Mouse (Mus musculus): ENCODE measurements at regions not wholly inside any gene's neighbourhood (a gene's known extent, or its start where the extent isn't known, plus 50 kb on each side); places are given as distances from the start of the nearest gene placed in this dataset.
A peak's percentile ranks its signal among the peaks of the same experiment; 100 is the strongest.

DNA sequence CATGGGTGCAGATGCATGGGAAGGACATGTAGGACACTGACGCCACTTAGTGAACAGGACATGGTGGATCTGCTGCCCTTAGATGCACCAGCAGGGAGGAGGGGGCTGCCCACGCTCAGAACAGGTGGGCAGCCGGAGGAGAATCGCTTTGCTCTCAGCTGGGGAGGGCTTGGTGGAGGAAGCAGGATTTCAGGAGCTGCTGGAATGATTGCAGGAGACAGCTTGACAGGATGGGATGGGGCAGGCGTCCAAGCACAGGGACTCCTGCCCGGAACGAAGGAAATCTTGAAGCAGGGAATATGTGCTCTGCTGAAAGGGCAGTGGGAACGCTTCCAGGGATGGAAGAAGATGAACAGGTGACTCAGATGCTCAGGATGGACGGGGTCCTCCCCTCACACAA lies 773.9 kb upstream of the Car8 start:
- H3K4me2 ChIP-seq, result no peak overlapping the region
- 55% methylated on average over 9 of the region's 9 CpGs for WGBS
- H3K27ac ChIP-seq (ENCODE audit: low read depth), result no peak overlapping the region
- no peak overlapping the region for H3K9ac ChIP-seq
- ATAC-seq (ENCODE audit: insufficient read depth) (no peak), DNase-seq (no peak)
- no peaks in the 10 kb centered on the region for H3K9me3 ChIP-seq (ENCODE audit: low read depth, low read length)
- H3K4me1 ChIP-seq (ENCODE audit: insufficient read depth), result peaks cover 16% of the 10 kb centered on the region
- no peaks in the 10 kb centered on the region for H3K27me3 ChIP-seq (ENCODE audit: insufficient read depth, low read length)
- no peaks in the 10 kb centered on the region for H3K36me3 ChIP-seq (ENCODE audit: insufficient read depth)
- TF ChIP-seq CTCF (IDR thresholded peaks at IDR 0.05; ENCODE audit: low read depth), result no peak
- no peak overlapping the region for H3K4me3 ChIP-seq (ENCODE audit: low read depth, low read length)

DNA sequence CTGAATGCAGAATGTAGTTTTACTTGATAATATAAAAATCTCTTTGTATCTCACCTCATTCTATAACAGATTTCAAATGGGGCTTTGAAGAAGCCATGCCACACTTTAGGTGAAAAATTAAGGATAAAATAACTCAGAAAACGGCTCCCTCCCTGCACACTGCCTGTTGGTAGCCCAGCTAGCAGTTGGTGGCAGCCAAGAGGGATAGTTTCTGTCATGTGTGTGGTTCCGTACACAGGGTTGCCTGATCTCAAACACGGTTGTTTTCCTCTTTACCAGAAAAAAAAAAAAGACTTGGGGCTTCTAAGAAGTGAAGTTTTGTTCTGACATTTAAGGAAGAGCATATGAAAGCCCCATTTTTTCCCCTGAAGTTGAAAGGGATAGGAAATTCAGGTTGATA lies 773.1 kb upstream of the Car8 start:
- no peaks in the 10 kb centered on the region for H3K9me3 ChIP-seq (ENCODE audit: low read depth, low read length)
- H3K4me2 ChIP-seq, result no peak overlapping the region
- H3K9ac ChIP-seq, result no peak overlapping the region
- DNase-seq (no peak), ATAC-seq (ENCODE audit: insufficient read depth) (no peak)
- no peak overlapping the region for H3K4me3 ChIP-seq (ENCODE audit: low read depth, low read length)
- no peaks in the 10 kb centered on the region for H3K36me3 ChIP-seq (ENCODE audit: insufficient read depth)
- no peak overlapping the region for H3K27ac ChIP-seq (ENCODE audit: low read depth)
- H3K4me1 ChIP-seq (ENCODE audit: insufficient read depth), result peaks cover 16% of the 10 kb centered on the region
- no peak for TF ChIP-seq CTCF (IDR thresholded peaks at IDR 0.05; ENCODE audit: low read depth)
- H3K27me3 ChIP-seq (ENCODE audit: insufficient read depth, low read length), result no peaks in the 10 kb centered on the region
- WGBS, result 61% methylated on average over 3 of the region's 3 CpGs

DNA sequence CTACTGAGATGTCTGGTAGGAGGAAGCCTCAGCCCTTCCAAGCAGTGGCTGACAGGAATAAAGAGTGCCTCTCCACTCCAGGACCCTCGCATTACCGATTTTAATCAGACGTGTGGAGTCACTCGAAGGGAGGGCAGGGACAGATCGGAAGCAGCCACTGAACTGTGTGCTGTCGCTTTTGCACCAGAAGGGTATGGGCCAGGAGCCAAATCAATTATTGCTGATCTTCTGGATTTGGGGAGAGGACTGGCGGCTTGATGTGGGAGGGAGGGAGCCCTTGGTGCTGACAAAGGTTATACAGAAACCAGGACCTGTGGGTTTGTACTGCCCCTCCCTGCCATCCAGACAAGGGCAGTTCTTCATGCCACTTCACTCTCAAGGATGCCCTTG lies 772.3 kb upstream of the Car8 start:
- Histone ChIP-seq H3K9me3 (ENCODE audit: low read depth, low read length) (no peaks in the 10 kb centered on the region), H3K36me3 (ENCODE audit: insufficient read depth) (no peaks in the 10 kb centered on the region), H3K9ac (no peak overlapping the region), H3K4me3 (ENCODE audit: low read depth, low read length) (no peak overlapping the region), H3K27ac (ENCODE audit: low read depth) (no peak overlapping the region), H3K4me2 (no peak overlapping the region), H3K4me1 (ENCODE audit: insufficient read depth) (peaks cover 16% of the 10 kb centered on the region), H3K27me3 (ENCODE audit: insufficient read depth, low read length) (no peaks in the 10 kb centered on the region)
- no peak for TF ChIP-seq CTCF (IDR thresholded peaks at IDR 0.05; ENCODE audit: low read depth)
- ATAC-seq (ENCODE audit: insufficient read depth) (no peak), DNase-seq (no peak)
- WGBS, result 13% methylated on average over 7 of the region's 7 CpGs

DNA sequence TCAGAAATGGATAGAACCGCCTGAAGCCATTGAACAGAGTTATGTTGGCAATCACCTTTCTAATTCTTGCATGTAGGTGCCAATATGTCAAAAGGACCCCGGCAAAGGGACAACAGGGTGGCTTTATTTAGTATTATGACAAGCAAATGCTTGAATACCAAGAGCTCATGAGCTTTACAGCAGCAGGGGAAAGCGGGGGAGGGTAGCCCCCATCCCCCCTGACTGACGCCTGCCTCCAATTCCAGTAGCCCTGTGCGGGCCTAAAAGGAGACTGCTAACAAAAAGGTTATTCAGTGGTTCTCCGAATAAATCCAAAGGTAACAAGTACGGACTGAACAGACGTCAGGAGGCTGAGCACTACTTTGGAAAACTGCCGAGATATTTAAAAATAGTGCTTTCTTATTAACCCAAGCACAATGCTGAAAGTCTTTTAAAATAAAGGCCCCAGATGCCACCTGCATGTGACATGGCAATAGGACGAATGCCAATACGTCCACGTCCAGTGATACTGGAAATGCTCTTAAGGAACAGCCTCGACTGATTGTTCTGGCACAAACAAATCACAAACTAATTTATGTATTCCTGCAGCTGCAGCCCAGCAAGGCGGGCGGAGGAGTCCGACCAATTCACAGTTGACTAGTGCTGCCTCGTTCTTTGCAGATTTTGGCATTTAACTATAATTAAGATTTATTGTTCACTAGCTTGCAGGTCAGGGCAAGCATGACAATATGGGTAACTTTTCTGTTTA lies 771.7 kb upstream of the Car8 start:
- no peak for TF ChIP-seq CTCF (IDR thresholded peaks at IDR 0.05; ENCODE audit: low read depth)
- H3K4me3 ChIP-seq (ENCODE audit: low read depth, low read length), result no peak overlapping the region
- WGBS, result 47% methylated on average over 17 of the region's 17 CpGs
- peaks cover 13% of the 10 kb centered on the region for H3K4me1 ChIP-seq (ENCODE audit: insufficient read depth)
- no peak overlapping the region for H3K9ac ChIP-seq
- ATAC-seq (ENCODE audit: insufficient read depth) (no peak), DNase-seq (no peak)
- H3K9me3 ChIP-seq (ENCODE audit: low read depth, low read length), result no peaks in the 10 kb centered on the region
- H3K27ac ChIP-seq (ENCODE audit: low read depth), result no peak overlapping the region
- H3K27me3 ChIP-seq (ENCODE audit: insufficient read depth, low read length), result no peaks in the 10 kb centered on the region
- no peaks in the 10 kb centered on the region for H3K36me3 ChIP-seq (ENCODE audit: insufficient read depth)
- H3K4me2 ChIP-seq, result no peak overlapping the region

DNA sequence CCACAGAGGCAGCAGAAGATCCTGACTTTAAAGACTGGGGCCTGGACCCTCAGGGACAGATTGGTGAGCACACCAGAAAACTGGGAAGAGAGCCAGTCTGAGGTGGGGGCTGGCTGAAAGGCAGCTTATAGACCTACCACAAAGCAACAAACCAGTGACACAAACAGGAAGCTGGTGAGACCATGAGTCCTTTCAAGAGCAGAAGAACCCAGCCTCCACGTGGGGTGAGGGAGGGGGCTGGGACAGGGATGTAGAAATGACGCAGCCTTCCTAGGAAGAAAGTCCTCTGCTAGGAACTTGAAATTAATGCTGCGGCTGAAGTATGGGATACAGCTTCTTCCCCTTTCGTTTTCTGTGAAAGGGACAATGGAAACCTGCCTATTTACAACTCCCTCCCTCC lies 770.8 kb upstream of the Car8 start:
- no peak overlapping the region for H3K9ac ChIP-seq
- DNase-seq (peak; percentile 72), ATAC-seq (ENCODE audit: insufficient read depth) (peak; percentile 60)
- H3K27ac ChIP-seq (ENCODE audit: low read depth), result no peak overlapping the region
- peaks cover 7% of the 10 kb centered on the region; the same call in 1 of the 2 replicates for H3K4me1 ChIP-seq (ENCODE audit: insufficient read depth)
- H3K27me3 ChIP-seq (ENCODE audit: insufficient read depth, low read length), result no peaks in the 10 kb centered on the region
- no peaks in the 10 kb centered on the region for H3K36me3 ChIP-seq (ENCODE audit: insufficient read depth)
- H3K4me3 ChIP-seq (ENCODE audit: low read depth, low read length), result no peak overlapping the region
- no peak overlapping the region for H3K4me2 ChIP-seq
- H3K9me3 ChIP-seq (ENCODE audit: low read depth, low read length), result no peaks in the 10 kb centered on the region
- no peak for TF ChIP-seq CTCF (IDR thresholded peaks at IDR 0.05; ENCODE audit: low read depth)
- 47% methylated on average over 4 of the region's 4 CpGs for WGBS

DNA sequence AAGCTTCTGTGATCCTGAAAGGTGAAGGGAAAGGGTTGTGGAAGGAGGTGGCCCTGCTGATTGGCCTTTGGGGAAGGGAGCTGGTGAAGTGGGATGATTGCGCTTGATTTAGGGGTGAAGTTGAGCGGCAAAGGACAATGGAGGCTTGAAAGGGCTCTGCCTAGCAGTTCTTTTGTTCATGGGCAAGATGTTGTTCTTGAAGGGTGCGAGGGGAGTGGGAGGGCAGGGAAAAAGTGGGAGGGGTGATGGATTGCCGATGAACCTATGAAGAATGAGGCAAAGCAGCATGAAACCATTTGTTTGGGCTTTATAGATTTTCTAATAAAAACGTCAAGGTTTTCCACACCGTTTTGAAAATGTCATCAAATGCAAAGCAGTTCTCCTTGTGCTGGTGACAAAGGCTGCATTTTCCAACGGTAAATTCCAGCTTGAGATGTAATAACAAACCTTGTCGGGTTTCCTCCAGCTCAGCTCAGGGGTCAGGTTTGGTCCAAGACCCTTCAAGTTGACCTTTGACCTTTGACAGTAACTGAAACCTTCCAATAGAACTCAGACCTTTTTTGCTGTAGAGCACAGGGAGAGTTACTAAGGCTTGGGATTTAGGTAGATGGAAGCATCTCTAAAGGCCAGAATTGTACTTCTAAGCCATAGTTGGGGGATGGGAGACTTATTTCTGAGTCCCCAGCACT lies 767.2 kb upstream of the Car8 start:
- H3K4me1 ChIP-seq (ENCODE audit: insufficient read depth), result peaks cover 7% of the 10 kb centered on the region; the same call in 1 of the 2 replicates
- no peak for DNase-seq
- no peak overlapping the region for H3K4me2 ChIP-seq
- WGBS, result 41% methylated on average over 8 of the region's 8 CpGs
- no peak for ATAC-seq (ENCODE audit: insufficient read depth)
- H3K27me3 ChIP-seq (ENCODE audit: insufficient read depth, low read length), result no peaks in the 10 kb centered on the region
- no peaks in the 10 kb centered on the region for H3K9me3 ChIP-seq (ENCODE audit: low read depth, low read length)
- H3K27ac ChIP-seq (ENCODE audit: low read depth), result no peak overlapping the region
- no peaks in the 10 kb centered on the region for H3K36me3 ChIP-seq (ENCODE audit: insufficient read depth)
- H3K9ac ChIP-seq, result no peak overlapping the region
- no peak for TF ChIP-seq CTCF (IDR thresholded peaks at IDR 0.05; ENCODE audit: low read depth)
- no peak overlapping the region for H3K4me3 ChIP-seq (ENCODE audit: low read depth, low read length)

DNA sequence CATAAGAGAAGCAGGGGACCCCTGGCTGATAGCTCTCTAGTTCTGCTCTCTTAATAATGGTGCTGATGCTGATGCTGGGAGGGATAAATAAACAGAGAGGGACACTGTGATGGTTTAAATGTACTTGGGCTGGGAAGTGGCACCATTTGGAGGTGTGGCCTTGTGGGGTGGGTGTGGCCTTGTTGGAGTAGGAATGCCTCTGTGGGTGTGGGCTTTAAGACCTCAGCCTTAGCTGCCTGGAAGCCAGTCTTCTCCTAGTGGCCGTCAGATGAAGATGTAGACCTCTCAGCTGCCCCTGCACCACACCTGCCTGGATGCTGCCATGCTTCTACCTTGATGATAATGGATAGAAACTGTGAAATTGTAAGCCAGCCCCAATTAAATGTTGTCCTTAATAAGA lies 765.0 kb upstream of the Car8 start:
- H3K36me3 ChIP-seq (ENCODE audit: insufficient read depth), result no peaks in the 10 kb centered on the region
- H3K9ac ChIP-seq, result no peak overlapping the region
- H3K27me3 ChIP-seq (ENCODE audit: insufficient read depth, low read length), result no peaks in the 10 kb centered on the region
- 64% methylated on average over 1 of the region's 1 CpGs for WGBS
- no peaks in the 10 kb centered on the region for H3K9me3 ChIP-seq (ENCODE audit: low read depth, low read length)
- no peak overlapping the region for H3K4me2 ChIP-seq
- TF ChIP-seq CTCF (IDR thresholded peaks at IDR 0.05; ENCODE audit: low read depth), result no peak
- DNase-seq (no peak), ATAC-seq (ENCODE audit: insufficient read depth) (no peak)
- no peaks in the 10 kb centered on the region for H3K4me1 ChIP-seq (ENCODE audit: insufficient read depth)
- H3K27ac ChIP-seq (ENCODE audit: low read depth), result no peak overlapping the region
- H3K4me3 ChIP-seq (ENCODE audit: low read depth, low read length), result no peak overlapping the region
